Mouse (Mus musculus): ENCODE measurements at regions not wholly inside any gene's neighbourhood (a gene's known extent, or its start where the extent isn't known, plus 50 kb on each side); places are given as distances from the start of the nearest gene placed in this dataset.

DNA sequence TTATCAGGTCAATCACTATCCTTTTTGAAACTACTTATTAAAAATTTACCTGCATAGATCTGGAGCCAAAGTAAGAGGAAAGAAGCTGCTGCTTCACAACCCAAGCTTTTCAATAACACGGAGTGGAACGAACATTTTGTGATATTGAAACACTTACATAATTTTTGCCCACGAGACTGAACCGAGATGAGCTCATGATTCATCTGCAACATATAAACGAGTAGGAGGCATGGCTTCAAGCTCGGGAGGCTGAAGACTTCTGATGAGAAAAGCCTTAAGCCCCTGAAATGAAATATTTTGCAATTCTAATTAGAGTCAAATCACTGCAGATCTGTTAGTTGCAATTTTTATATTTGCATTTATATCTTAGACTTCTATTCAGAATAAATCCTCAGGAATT, 321.0 kb downstream of the Fam198b start:
- no peak for TF ChIP-seq EP300 (IDR thresholded peaks at IDR 0.05; ENCODE audit: low read depth)
- TF ChIP-seq CTCF (IDR thresholded peaks at IDR 0.05; ENCODE audit: low read depth): no peak
- Histone ChIP-seq H3K9ac (replicated peaks) (no peak overlapping the region), H3K4me1 (replicated peaks; ENCODE audit: control insufficient read depth in 2 of 2, insufficient read depth in 2 of 2, low read length in 1 of 2) (no peaks in the 10 kb centered on the region), H3K9me3 (ENCODE audit: control insufficient read depth, low read length) (no peaks in the 10 kb centered on the region), H3K4me2 (ENCODE audit: low read depth) (no peak overlapping the region), H3K4me3 (ENCODE audit: insufficient read depth in 1 of 2, low read depth in 2 of 2, low read length in 2 of 2) (no peak overlapping the region), H3K27ac (no peak overlapping the region), H3K36me3 (replicated peaks; ENCODE audit: control insufficient read depth, insufficient read depth, low read depth) (no peaks in the 10 kb centered on the region), H3K27me3 (ENCODE audit: control insufficient read depth, insufficient read depth, low read length) (no peaks in the 10 kb centered on the region)
- 43% methylated on average over 6 of the region's 6 CpGs for WGBS (ENCODE audit: insufficient replicate concordance)
- ATAC-seq (ENCODE audit: insufficient read depth) (no peak), DNase-seq (ENCODE audit: low read depth in 3 of 3, low spot score in 3 of 3) (no peak)

DNA sequence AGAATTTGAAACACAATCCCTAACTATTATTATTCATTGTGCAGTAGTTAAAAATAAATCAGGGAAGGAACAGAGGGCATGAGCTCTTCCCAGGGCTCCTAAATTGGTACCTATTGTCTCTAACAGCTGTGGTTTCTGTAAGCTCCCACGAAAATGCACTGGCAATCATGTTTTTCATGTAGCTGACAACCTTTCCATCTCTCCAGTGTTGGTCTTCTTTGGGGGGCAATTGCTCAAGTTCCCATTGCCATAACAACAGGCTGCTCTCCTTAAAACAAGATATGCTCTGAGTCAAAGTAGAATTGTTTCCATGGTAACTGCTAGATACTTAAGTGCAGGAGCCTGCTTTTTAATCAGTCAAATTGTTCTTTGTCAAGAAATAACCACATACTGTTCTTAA, 322.7 kb downstream of the Fam198b start:
- Histone ChIP-seq H3K4me1 (replicated peaks; ENCODE audit: control insufficient read depth in 2 of 2, insufficient read depth in 2 of 2, low read length in 1 of 2) (no peaks in the 10 kb centered on the region), H3K4me3 (ENCODE audit: insufficient read depth in 1 of 2, low read depth in 2 of 2, low read length in 2 of 2) (no peak overlapping the region), H3K4me2 (ENCODE audit: low read depth) (no peak overlapping the region), H3K9me3 (ENCODE audit: control insufficient read depth, low read length) (no peaks in the 10 kb centered on the region), H3K36me3 (replicated peaks; ENCODE audit: control insufficient read depth, insufficient read depth, low read depth) (no peaks in the 10 kb centered on the region), H3K9ac (replicated peaks) (no peak overlapping the region), H3K27me3 (ENCODE audit: control insufficient read depth, insufficient read depth, low read length) (no peaks in the 10 kb centered on the region), H3K27ac (no peak overlapping the region)
- ATAC-seq (ENCODE audit: insufficient read depth) (no peak), DNase-seq (ENCODE audit: low read depth in 3 of 3, low spot score in 3 of 3) (no peak)
- WGBS (ENCODE audit: insufficient replicate concordance): 2% methylated on average over 1 of the region's 1 CpGs
- TF ChIP-seq CTCF (IDR thresholded peaks at IDR 0.05; ENCODE audit: low read depth): no peak
- no peak for TF ChIP-seq EP300 (IDR thresholded peaks at IDR 0.05; ENCODE audit: low read depth)

DNA sequence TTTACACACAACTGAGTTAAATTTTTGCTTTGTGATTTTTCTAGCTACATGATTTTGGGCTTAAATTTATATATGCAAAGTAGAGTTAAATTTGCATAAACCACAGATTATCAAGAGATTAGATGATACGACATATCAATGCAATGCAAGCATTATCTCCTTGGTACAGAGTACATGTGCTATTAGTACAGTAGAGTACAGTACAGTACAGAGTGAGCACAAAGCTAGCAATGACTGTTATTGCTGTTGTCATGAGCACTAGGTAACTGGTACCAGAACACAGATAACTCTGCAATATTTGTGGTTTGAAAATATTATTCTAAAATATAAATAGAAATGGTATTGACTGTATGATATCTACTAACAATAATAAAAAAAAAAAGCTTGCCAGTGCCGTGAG, 323.7 kb downstream of the Fam198b start:
- TF ChIP-seq EP300 (IDR thresholded peaks at IDR 0.05; ENCODE audit: low read depth) (no peak), CTCF (IDR thresholded peaks at IDR 0.05; ENCODE audit: low read depth) (no peak)
- H3K4me2 ChIP-seq (ENCODE audit: low read depth): no peak overlapping the region
- WGBS (ENCODE audit: insufficient replicate concordance): 51% methylated on average over 2 of the region's 2 CpGs
- H3K9me3 ChIP-seq (ENCODE audit: control insufficient read depth, low read length): no peaks in the 10 kb centered on the region
- no peaks in the 10 kb centered on the region for H3K36me3 ChIP-seq (replicated peaks; ENCODE audit: control insufficient read depth, insufficient read depth, low read depth)
- no peak overlapping the region for H3K9ac ChIP-seq (replicated peaks)
- no peak overlapping the region for H3K4me3 ChIP-seq (ENCODE audit: insufficient read depth in 1 of 2, low read depth in 2 of 2, low read length in 2 of 2)
- no peaks in the 10 kb centered on the region for H3K27me3 ChIP-seq (ENCODE audit: control insufficient read depth, insufficient read depth, low read length)
- no peak overlapping the region for H3K27ac ChIP-seq
- H3K4me1 ChIP-seq (replicated peaks; ENCODE audit: control insufficient read depth in 2 of 2, insufficient read depth in 2 of 2, low read length in 1 of 2): no peaks in the 10 kb centered on the region
- ATAC-seq (ENCODE audit: insufficient read depth) (no peak), DNase-seq (ENCODE audit: low read depth in 3 of 3, low spot score in 3 of 3) (no peak)

DNA sequence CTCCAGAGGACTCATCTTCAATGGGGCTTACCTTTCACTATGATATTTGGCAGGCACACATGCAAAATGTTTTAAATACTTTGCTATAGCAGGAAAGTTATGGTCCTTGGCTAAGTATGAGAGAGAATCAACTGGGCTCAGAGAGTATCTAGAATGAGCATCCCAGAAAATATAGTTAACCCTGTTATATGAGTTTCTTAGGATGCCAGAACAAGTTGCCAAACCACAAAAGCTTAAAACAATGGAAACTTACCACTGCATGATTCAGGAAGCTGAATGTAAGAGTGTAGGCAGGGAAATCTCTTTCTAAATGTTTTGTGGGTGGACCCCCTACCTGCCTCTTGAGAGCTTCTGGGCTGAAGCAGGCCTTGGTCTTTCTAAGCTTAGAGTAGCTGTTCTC, 325.3 kb downstream of the Fam198b start:
- H3K4me1 ChIP-seq (replicated peaks; ENCODE audit: control insufficient read depth in 2 of 2, insufficient read depth in 2 of 2, low read length in 1 of 2): no peaks in the 10 kb centered on the region
- no peak overlapping the region for H3K9ac ChIP-seq (replicated peaks)
- H3K27ac ChIP-seq: no peak overlapping the region
- no peaks in the 10 kb centered on the region for H3K27me3 ChIP-seq (ENCODE audit: control insufficient read depth, insufficient read depth, low read length)
- H3K9me3 ChIP-seq (ENCODE audit: control insufficient read depth, low read length): no peaks in the 10 kb centered on the region
- DNase-seq (ENCODE audit: low read depth in 3 of 3, low spot score in 3 of 3) (no peak), ATAC-seq (ENCODE audit: insufficient read depth) (no peak)
- no peaks in the 10 kb centered on the region for H3K36me3 ChIP-seq (replicated peaks; ENCODE audit: control insufficient read depth, insufficient read depth, low read depth)
- no peak overlapping the region for H3K4me2 ChIP-seq (ENCODE audit: low read depth)
- no peak overlapping the region for H3K4me3 ChIP-seq (ENCODE audit: insufficient read depth in 1 of 2, low read depth in 2 of 2, low read length in 2 of 2)
- TF ChIP-seq CTCF (IDR thresholded peaks at IDR 0.05; ENCODE audit: low read depth) (no peak), EP300 (IDR thresholded peaks at IDR 0.05; ENCODE audit: low read depth) (no peak)

DNA sequence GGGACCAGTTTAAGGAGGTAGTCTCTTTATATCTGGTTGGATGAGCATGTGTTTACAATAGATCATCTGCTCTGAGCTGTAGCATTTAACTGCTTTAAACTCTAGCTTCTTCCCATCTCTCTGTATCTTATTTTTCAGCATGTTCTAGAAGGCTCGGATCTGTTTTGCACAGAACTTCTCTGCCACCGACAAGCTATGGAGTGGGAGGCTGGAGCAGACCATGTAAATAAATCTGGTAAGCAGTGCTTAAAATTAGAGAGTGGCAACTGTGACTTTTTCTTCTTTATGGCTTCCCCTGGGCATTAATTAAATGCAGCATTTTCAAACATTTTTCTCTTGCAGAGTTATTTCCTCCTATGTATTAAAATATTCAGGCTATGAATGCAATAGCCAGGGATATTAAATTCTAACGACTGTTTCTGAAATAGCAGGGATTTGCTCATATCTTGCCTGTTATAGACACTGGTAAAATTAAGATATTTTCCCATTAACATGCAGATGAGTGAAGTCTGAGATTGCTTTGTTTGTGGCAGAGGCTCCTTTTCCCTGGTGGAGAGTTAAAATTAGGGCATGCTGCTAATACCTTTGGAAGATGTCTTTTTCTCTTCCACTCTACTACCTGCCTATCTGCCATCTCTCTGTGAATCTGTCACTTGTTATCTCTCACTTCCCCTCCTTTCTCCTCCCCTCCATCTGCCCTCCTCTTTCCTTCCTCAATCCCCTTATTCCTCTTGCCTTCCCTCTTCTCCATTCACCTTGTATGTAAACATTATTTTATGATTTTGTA, 327.2 kb downstream of the Fam198b start:
- Histone ChIP-seq H3K9me3 (ENCODE audit: control insufficient read depth, low read length) (no peaks in the 10 kb centered on the region), H3K4me3 (ENCODE audit: insufficient read depth in 1 of 2, low read depth in 2 of 2, low read length in 2 of 2) (no peak overlapping the region), H3K4me1 (replicated peaks; ENCODE audit: control insufficient read depth in 2 of 2, insufficient read depth in 2 of 2, low read length in 1 of 2) (no peaks in the 10 kb centered on the region), H3K27me3 (ENCODE audit: control insufficient read depth, insufficient read depth, low read length) (no peaks in the 10 kb centered on the region), H3K9ac (replicated peaks) (no peak overlapping the region), H3K4me2 (ENCODE audit: low read depth) (no peak overlapping the region), H3K27ac (no peak overlapping the region), H3K36me3 (replicated peaks; ENCODE audit: control insufficient read depth, insufficient read depth, low read depth) (no peaks in the 10 kb centered on the region)
- no peak for DNase-seq (ENCODE audit: low read depth in 3 of 3, low spot score in 3 of 3)
- TF ChIP-seq CTCF (IDR thresholded peaks at IDR 0.05; ENCODE audit: low read depth): no peak
- TF ChIP-seq EP300 (IDR thresholded peaks at IDR 0.05; ENCODE audit: low read depth): no peak
- ATAC-seq (ENCODE audit: insufficient read depth): no peak
- WGBS (ENCODE audit: insufficient replicate concordance): 53% methylated on average over 3 of the region's 3 CpGs

Measured in liver, embryonic 14.5 days (tissue).